Mouse (Mus musculus) CD4-positive, CD25-positive, alpha-beta regulatory T cell, adult 4 months (primary cell): ENCODE results near the gene Vldlr. TPM values are rescaled to one million over a fixed set of nuclear protein-coding genes. Genes with fewer than 3 reads are reported as not detected.

Experiments used
- ATAC-seq: one replicate; pipeline ENCODE4 v1.8.0; 2017
- polyA plus RNA-seq, 2 experiments: library from polyadenylated mRNA; unstranded; fragments of 100-300 nt; shearing (Covaris generic); gene quantifications; one replicate each; pipeline ENCODE4 v1.2.1; 2017

Gene Vldlr
- polyA plus RNA-seq, 2 experiments from 2014 or later = not detected

DNA sequence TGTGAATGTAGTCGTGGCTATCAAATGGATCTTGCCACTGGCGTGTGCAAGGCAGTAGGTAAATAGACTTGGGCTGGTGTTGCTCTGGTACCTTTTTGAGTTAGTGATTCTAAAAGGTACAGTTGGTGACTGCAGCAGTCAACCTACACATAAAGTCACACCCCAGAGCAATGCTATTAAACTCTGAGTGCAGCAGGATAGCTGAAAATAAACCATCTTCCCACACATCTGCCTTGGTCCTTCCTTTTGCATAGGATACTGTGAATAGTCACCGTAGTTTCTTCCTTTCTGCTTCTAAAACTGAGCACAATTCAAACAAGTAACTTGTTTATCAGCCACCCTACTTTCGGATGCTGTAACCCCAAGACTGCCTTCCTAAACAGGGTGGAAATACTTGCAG lies 23.6 kb downstream of the Vldlr start:
- no peak for ATAC-seq

DNA sequence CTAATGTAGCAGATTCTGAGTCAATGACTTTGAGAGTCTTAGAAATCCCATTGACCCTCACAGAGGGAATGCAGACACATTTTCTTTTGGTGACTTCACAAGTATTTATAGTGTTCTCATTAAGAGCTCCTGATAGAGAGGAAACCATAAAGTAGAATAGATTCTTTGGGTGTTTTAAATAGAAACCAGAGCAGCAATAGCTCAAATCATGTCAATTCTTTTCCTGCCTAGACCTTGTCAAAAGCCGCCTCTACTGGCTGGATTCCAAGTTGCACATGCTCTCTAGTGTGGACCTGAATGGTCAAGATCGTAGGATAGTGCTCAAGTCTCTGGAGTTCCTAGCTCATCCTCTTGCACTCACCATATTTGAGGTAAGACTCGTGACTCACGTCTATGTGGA lies 27.2 kb downstream of the Vldlr start:
- ATAC-seq = no peak

DNA sequence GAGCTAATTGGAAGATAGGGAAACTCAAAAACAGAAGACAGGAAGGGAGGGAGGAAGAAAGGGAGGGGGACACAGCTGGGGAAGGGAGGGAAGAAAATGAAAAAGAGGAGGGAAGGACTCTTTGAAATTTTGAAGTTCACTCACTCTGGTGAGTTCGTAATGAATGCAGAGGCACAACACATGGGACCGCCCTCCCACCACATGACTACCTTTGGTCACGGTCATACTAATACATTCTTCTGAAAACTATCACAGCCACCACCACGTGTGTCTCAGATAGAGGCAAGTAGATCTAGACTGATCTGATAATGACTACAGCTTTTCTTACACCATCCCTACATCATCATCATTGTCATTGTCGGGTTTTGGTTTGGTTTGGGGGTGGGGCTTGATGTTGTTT lies 38.5 kb downstream of the Vldlr start:
- ATAC-seq = no peak

DNA sequence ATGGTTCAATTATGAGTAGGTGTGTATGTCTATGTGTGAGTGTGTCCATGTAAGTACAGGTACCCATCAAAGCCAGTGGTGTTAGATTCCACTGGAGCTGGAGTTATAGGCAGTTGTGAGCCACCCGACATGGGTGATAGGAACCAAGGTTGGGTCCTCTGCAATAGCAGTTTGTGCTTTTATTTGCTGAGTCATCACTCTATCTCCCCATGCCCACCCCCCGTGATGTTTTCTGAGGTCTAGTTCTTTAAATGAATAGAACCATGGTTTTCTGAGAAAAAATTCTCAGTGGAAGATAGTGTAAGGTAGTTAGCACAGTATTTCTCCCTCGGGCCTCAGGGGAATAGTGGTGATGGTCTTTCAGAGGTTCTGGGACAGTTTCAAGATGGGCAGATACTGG lies 39.4 kb downstream of the Vldlr start:
- no peak for ATAC-seq

DNA sequence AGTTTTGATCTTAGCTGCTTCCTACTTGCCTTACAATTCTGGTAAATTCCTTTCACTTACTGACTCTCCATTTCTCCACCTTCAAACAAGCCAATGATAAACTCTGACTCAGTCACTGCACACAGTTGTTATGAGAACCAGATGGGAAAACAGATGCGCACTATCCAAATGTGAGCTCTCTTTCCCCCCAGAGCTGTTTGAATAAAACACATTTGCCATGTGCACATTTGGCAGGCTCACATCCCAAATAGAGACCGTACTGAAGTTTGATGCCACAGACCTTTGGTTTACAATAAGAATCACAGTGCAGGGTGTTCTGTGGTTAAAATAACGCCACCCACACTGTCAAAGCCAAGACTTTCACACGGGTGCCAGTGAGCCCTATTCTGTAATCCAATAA lies 43.8 kb downstream of the Vldlr start:
- no peak for ATAC-seq

DNA sequence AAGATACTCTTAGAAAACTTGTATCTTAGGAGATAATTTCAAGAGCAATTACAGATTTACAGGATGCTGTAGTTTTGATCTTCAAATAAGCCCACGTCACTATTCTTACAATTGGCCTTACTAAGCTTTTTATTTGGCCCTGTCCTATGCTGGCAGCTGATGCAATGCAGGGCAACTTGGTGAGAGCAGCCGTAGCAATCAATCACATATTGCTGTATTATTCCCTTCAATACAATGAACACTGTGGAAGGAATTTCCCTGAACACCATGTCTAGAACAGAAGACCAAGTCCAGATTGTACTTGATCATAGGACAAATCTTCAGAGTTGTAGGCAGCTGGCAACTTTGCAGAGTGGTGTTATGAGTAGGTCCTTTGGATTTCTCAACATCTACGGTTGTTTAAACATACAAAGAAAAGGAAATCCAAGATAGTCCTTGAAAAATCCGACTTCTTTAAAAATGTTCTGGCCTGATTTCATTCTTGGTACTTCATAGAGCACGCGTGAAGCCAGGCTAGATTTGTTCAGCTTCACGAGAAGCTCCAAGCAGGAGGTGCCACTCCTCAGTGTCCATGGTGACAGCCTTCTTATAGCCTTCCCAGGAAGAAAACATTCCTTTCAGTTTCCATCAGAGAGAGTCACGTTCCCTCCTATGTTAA lies 44.5 kb downstream of the Vldlr start:
- ATAC-seq = no peak

DNA sequence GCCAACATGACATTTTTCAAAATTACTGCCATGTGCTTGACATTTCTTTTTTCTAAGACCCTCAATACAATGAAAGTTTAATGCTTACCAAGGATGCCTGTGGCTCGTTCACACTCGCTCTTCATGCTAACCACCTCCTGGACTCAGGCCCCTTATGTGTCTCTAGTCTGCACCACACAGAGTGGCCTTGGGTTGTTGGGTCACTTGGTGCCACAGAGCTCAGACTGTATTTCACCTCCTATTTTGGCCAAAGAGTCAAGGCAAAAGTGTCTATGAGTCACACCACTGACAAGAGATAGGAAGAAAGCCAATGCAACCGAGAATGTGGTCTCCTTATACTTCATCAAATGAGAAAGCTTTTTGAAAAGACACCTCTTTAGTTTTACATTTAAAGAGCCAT lies 45.9 kb downstream of the Vldlr start:
- ATAC-seq = no peak

DNA sequence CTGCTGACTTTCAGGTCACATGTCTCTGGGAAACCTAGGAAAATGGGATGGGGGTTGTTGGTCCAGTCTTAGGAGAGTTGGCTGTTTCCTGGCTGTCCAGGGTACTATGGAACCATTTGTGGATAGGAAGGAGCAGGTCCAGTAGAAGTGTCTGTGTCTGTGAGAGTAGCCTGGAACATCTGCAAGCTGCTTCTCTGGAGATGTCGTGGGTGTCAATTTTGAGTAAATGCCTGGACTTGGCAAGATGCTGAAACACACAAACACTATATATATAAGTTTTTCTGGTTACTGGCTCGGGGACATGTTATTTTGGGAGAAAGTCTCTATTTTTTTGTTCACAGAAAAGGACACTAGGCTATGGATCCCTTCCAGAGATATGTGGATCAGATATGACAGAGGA lies 57.1 kb downstream of the Vldlr start:
- no peak for ATAC-seq

DNA sequence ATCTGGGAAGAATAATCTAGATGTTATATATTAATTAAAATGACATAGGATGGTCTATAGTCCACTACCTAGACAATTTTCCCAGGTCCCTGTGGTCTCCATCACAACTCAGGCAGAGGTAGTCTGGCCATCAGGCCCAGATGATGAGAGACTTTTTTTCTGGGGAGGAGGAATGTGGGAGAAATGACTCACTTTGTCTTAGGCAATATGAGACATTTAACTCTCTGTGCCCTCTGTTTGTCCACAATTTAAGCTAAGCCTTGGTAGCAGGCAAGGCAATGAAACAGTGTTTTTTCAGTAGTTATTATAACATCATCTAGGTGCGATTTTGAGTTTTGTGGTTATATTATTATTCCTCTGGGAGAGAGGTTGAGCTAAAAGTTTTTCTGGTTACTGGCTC lies 58.1 kb downstream of the Vldlr start:
- ATAC-seq = no peak

DNA sequence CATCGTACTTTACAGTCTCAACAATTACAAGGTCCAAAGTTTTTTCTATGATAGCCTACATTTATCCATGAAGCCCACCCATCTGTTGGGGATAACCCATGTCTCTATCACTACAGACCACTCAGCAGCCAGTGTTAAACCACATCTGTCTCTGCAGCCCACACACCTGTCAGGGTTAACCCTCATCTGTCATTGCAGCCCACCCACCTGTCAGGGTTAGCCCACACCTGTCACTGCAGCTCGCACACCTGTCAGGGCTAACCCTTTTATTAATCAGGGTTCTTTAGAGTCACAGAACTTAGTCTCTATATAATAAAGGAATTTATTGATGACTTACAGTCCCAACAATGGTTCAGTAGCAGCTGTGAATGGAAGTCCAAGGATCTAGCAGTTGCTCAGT lies 62.9 kb downstream of the Vldlr start:
- no peak for ATAC-seq

Other genes with a start within 250 kb of the Vldlr start
- gene Kcnv2, start 106.1 kb downstream of the Vldlr start, polyA plus RNA-seq = not detected
- gene Pum3, start 213.3 kb downstream of the Vldlr start, polyA plus RNA-seq = 100 to 1,000 TPM in 1 of 2 experiments, 10 to 100 TPM in 1; 97.3 to 107 TPM